Mouse (Mus musculus) liver, postnatal 0 days (tissue): ENCODE data around the gene Kif1bp.

Experiments used
- CTCF ChIP-seq: sonication (generic); IDR thresholded peaks from 2 replicates; pipeline ENCODE4 v1.5.1; 2016; ENCODE audit warnings: antibody characterized with exemption, low read depth
- EP300 ChIP-seq: IDR thresholded peaks from 2 replicates; pipeline ENCODE4 v1.6.1; 2016; ENCODE audit warnings: antibody characterized with exemption, low read depth, mild to moderate bottlenecking

GRCm38 (mm10) chr10:62503836-62504628 lies 74.2 kb downstream of the Kif1bp start:
- no peak for TF ChIP-seq EP300
- TF ChIP-seq CTCF = no peak
